Mouse (Mus musculus) layer of hippocampus, adult 18-20 months (tissue): Measurements from ENCODE around the gene Fos. TPM values are rescaled to one million over a fixed set of nuclear protein-coding genes. Genes with fewer than 3 reads are reported as not detected.

ENCODE experiments used
- DNase-seq, 2 experiments: peaks; one replicate each; pipeline ENCODE4 v3.0.0; 2022; ENCODE audit warnings: low spot score in 2 of 2
- total RNA-seq, 2 experiments: library from RNA; stranded (reverse); gene quantifications; 2 replicates each; pipeline ENCODE4 v1.2.3; 2021

Gene Fos
- total RNA-seq, 2 experiments from 2014 or later: 26.1 to 28.2 TPM

DNA sequence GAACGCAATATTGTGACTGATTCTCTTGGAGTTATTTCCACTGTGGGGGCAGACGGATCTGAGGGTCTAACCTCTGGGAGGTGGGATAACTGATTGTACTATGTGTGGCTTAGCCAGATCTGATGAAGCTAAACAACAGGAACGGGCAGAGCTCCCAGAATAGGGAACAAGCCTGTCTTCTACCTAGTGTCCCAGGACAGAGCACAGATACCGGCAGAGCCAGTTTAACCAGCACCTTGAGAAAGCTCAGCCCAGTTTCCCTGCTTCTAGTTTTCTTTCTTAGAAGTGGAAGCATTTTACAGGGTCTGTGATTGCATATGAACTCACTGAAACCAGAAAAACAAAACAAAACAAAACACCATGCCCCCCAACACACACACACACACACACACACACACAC, 13.9 kb upstream of the Fos start:
- DNase-seq: no peak

DNA sequence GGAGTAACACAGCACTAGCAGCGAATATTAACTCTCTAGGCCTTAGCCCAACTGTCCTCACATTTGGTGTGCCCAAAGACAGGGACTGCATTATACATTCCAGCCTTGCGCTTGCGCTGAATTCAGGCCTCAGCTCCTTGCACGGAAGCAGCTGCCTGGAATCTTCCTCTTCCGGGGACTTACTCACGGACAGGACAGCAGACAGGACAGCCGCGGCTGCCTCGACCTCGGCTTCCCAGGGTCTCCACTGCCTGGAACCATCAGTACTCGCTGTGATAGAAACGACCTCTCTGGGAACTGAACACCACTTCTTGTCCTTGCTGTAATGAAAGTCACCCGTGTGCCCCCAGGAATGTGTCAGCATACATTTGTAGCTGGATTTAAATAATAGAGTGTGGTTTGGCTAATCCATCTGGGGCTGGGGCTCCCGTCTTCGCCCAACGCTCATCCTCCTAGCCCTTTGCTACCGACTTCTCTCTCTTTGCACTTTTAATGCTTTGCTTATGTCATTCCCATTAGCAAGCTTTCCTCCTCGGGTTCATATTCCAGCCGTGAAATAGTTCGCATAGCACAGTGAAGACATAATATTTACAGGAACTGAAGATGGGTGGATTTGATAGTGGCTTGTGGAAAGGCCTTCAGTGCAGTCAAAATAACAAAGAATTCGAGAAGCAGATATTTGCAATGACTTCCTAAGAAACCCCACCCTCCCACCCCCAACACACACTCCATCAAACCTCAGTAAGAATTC, 11.6 kb upstream of the Fos start:
- DNase-seq: no peak

DNA sequence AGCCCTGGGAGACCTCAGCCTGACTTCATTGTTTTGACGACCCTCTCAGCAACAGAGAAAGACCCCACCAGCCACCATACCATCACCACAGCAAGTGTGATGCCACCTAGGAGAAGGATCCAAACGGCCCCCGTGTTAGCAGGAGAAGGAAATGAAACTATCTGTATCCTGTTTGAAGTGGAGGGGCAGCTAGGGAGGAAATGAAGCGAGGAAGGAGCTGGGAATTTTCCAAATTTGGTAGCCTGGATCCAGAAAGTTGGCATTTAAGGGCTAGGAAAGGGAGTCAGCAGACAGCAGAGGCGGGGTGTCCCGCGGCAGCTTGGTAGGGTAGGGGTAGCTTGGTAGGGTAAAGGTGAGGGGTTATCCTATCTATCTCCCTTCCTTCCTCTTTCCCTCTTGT, 10.9 kb upstream of the Fos start:
- DNase-seq: no peak

DNA sequence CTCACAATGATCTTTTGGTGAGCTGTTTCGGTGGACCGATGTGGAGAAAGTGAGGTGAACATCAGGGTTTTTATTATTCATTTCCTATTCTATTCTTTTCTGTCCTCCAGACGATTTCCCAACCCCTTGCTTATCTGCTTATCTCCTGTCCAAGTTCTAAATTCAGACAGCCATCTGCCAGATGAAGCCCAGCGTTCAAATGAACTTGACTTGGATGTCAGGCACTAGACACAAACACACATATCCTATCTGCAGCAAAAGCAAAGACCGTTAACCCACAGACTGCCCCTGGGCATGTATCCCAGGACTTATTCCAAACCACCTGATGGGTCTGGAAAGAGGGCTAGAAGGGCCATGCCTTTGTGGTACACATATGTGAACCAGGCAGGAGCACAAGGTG, 9.3 kb upstream of the Fos start:
- no peak for DNase-seq

DNA sequence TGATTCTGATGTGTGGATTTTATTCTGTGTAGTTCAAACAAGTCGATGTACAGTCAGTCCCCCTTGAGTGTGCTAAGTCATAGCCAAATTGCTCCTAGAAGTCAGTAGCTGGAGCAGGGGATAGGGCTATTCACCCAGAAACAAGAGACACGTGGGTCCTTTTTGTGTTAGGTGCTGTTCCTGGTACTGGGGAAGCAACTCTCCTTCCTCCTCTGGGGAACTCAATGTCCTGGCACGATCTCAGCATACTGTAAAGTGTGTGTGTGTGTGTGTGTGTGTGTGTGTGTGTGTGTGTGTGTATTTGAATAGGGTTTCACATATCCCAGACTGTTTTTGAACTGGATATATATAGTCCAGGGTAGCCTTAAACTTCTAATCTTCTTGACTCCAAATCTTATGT, 8.8 kb upstream of the Fos start:
- DNase-seq: no peak

DNA sequence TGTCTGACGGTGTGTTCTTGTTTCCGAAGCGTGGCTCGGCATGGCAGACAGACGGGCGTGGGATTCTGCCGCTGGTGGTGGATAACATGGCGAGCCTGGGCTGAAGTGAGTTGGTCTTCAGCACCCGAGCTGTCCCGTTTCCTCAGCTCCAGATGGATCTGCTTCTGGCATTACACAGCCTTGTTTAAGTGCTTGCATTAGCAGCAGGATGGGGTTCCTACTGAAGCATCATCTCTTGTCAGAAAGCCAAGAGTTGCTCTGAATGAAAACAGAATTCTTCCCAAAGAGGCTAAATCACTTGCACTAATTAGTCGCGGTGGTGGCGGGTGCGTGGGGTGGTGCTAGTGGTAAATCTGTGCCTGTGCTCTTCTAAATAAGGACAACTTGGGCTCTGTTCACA, 5.8 kb upstream of the Fos start:
- DNase-seq: peak; percentile 74 to 86

DNA sequence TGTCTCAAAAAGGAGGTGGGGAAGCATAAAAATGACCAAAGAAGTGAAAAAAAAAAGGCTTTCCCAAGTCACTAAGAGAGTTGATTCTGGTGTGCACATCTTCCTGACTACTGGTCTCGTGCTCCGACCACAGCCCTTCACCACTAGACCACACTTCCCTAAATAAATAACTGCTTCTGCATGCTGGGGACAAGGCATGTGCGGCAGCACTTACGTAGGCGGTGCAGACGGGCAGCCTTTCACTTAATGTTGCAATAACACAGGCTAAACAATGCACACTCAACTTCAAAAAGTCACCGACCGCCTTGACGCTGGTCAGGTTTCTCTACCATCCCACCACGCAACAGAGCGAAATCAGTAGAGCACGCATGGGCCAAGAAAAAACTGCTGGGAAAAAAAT, 5.0 kb upstream of the Fos start:
- DNase-seq: no peak

DNA sequence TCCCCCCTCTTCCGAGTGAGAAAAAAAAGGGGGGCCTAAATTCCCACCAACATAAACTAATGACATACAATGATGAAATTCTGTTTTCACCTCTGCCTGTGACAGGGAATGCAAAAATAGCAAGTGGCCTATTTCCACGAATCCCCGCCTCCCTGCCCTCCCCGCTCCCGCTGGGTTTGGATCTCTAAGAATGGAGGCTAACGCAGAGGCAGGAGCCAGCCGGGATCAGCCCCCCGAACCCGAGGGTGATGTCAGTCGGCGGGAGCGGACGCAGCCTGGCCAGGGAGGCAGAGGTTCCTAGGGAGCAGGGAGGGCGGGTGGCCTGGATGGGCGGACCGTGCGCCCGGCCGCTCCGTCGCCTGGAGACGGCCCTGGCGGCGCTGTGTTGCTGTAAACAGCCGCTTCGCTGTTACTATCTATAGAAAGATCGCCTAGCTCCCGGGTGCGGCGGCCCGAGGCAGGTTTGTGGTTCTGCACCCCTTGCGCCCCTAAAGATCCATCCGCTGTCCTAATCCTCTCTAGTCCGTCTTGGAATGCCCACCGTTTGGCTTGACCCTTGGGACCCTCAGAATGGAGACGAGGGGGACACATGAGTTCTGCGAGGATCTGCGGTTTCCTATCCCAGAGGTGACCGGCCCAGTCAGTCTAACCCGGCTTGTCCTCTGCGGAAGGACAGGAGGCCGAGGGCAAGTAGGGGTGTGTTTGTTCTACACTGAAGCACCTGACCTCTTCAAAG, 1.6 kb upstream of the Fos start:
- peak; percentile 52 to 62 for DNase-seq

DNA sequence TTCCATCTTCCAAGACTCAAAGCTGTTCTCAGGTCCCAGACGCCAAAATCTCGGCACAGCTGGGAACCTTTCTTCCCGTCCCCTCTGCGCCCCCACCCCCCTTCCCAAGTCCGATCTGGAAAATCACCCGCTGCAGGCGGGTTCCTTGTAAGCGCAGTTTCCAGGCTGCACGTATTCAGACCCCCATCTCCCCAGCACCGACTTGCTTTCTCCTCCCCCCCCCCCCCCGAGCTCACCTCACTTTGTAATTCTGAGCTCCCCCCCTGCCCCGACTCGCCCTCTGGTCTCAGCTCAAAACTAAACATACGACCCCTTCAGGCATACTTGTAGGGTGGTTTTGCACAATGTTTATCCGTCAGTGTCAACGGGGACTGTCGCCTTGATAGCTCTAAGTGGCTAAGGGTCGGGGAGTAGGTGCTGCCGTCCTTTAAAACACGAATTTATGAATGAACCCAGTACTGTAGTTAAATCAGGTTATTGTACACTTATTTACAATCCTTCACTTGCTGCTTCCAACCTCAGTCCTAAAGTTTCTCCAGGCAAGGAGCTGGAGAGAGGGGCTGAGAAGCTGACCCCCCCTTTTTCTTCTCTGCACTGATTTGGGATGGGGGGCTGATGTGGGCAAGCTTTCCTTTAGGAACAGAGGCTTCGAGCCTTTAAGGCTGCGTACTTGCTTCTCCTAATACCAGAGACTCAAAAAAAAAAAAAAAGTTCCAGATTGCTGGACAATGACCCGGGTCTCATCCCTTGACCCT, 857 bp upstream of the Fos start:
- DNase-seq: no peak

DNA sequence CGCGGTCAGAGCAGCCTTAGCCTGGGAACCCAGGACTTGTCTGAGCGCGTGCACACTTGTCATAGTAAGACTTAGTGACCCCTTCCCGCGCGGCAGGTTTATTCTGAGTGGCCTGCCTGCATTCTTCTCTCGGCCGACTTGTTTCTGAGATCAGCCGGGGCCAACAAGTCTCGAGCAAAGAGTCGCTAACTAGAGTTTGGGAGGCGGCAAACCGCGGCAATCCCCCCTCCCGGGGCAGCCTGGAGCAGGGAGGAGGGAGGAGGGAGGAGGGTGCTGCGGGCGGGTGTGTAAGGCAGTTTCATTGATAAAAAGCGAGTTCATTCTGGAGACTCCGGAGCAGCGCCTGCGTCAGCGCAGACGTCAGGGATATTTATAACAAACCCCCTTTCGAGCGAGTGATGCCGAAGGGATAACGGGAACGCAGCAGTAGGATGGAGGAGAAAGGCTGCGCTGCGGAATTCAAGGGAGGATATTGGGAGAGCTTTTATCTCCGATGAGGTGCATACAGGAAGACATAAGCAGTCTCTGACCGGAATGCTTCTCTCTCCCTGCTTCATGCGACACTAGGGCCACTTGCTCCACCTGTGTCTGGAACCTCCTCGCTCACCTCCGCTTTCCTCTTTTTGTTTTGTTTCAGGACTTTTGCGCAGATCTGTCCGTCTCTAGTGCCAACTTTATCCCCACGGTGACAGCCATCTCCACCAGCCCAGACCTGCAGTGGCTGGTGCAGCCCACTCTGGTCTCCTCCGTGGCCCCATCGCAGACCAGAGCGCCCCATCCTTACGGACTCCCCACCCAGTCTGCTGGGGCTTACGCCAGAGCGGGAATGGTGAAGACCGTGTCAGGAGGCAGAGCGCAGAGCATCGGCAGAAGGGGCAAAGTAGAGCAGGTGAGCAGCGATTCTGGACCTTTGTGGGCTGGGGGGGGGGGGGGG, 875 bp downstream of the Fos start:
- DNase-seq: peak; percentile 61 to 73

DNA sequence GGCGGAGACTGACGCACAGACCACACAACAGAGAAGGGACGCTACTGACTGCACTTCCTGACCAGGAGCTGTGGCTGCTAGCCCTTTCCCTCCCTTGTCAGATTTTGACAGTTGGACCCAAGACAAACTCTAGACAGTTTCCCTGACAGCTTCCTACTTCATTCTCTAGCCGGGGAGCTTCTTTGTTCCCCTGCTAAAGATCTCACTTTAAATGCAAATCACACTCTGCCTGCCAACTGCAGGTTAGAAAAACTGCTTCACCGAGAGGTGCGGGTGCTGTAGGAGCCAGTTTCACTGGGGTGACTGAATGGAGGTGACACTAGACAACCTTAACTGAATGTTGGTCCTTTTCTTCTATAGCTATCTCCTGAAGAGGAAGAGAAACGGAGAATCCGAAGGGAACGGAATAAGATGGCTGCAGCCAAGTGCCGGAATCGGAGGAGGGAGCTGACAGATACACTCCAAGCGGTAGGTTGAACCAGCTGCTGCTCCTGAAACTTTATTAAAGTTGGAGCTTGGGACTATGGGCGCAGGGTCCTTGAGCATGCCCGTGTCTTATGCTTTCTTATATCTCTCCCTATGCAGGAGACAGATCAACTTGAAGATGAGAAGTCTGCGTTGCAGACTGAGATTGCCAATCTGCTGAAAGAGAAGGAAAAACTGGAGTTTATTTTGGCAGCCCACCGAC, 1.7 kb downstream of the Fos start:
- DNase-seq: no peak

DNA sequence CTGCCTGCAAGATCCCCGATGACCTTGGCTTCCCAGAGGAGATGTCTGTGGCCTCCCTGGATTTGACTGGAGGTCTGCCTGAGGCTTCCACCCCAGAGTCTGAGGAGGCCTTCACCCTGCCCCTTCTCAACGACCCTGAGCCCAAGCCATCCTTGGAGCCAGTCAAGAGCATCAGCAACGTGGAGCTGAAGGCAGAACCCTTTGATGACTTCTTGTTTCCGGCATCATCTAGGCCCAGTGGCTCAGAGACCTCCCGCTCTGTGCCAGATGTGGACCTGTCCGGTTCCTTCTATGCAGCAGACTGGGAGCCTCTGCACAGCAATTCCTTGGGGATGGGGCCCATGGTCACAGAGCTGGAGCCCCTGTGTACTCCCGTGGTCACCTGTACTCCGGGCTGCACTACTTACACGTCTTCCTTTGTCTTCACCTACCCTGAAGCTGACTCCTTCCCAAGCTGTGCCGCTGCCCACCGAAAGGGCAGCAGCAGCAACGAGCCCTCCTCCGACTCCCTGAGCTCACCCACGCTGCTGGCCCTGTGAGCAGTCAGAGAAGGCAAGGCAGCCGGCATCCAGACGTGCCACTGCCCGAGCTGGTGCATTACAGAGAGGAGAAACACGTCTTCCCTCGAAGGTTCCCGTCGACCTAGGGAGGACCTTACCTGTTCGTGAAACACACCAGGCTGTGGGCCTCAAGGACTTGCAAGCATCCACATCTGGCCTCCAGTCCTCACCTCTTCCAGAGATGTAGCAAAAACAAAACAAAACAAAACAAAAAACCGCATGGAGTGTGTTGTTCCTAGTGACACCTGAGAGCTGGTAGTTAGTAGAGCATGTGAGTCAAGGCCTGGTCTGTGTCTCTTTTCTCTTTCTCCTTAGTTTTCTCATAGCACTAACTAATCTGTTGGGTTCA, 2.5 kb downstream of the Fos start:
- no peak for DNase-seq

DNA sequence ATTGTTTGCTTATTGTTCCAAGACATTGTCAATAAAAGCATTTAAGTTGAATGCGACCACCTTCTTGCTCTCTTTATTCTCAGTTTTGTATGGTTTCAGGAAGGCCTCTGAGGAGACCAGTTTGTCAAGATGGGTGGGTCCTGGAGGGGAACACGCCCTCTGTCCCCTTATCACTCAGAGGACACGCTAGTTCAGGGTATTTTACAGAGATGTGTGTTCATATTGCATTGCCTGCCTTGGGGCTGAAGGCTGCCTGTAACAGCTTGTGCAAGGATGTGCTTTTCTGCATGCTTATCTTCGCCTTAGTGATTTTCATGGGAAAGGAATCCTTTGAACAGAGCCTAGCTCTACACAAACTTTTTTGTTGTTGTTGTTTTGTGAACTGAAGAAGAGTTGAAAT, 3.5 kb downstream of the Fos start:
- no peak for DNase-seq

DNA sequence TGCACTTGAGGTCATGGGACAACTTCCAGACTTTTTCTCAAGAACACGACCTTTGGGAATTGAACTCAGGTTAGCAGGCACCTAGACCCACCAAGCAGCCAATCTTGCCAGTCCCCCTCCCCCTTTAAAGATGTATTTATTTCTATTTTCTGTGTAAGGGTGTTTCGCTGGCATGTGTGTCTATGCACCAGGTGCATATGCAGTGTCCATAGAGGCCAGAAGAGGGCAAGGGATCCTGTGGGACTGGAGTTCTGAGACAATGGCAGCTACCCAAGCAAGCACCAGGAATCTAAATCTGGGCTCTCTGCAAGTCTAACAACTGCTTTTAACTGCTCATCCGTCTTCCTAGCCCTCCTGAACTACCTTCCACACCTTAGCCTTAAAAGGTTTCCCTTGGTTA, 4.1 kb downstream of the Fos start:
- no peak for DNase-seq

DNA sequence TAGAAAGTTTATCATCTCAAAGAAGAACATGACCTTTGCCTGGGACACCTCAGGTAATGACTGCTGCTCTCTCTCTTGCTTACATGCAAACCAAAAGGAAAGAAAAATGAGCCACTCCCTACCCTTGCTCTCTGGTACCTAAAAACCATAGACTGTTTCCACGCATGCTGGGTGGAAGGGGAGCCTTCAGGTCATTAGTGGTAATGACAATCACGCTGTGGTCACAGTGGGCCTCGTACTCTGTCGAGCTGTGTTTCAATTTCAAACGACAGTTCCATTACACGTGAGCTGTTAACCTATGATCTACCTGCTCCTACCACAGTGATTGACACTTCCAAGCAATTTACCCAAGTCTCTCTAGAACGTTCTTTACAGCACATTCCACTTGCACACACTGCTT, 5.0 kb downstream of the Fos start:
- DNase-seq: no peak

DNA sequence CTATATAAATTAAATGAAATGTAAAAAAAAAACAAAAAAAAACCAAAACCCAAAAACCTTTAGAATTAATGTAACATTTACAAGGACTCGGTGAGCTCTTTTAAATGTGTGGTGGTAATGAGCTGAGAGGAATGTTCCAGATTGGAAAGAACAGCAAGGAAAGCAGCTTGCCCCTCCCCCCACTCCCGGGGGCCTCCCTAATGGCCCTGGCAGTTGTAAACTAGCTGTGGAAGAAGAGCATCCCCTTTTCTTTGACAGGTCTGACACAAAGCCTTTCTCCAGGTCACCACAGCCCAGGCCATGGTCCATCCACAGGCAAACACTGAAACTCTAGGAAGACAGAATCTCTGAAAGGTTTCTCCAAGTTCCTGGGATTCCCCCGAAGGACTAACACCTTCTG, 5.5 kb downstream of the Fos start:
- DNase-seq: no peak

DNA sequence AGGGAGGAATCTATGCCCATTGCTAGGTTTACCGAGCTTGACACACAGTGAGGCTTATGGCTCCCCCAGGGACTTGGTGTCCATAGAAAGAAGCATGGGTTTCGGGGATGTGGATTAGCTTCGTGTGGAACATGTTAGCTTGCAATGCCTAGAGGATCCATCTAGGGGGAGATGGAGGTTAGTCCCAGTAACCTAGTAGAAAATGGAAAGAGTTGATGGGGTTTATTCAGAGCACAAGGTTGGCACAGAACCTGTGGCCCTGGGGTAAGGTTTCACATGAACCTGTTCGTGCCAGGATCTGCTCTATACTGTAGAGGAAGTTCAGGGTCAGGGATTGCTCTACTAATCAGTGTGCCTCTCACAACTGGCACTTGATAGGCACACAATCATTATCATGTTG, 9.5 kb downstream of the Fos start:
- no peak for DNase-seq

DNA sequence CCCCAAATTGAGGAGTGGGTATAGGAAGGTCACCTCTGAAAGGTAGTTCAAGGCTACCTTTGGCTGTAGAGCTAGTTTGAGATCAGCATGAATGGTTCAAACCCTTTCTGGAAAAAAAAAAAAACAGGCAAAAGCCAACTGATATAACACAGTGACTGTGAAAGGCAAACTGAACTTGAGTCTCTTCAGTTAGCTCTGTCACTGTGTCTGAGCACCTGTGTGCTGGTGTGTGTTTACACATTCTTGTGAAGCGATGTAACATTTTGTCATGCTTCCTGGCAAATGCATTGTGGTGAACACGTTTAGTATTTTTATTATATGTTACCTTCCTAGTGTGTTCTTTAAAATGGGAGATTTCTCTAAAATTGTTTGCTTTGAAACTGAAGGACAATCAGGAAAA, 11.0 kb downstream of the Fos start:
- DNase-seq: no peak
